Mouse (Mus musculus): Measurements from ENCODE around the gene Hoxa9. TPM values are rescaled to one million over a fixed set of nuclear protein-coding genes. Genes with fewer than 3 reads are reported as not detected.

Gene Hoxa9
- polyA plus RNA-seq, 1 experiment, result 0.10 TPM

GRCm38 (mm10) chr6:52208072-52208867 is 22.6 kb downstream of the Hoxa9 start, which contains the start of gene Hoxa6:
Hoxa6 (minus strand) TSS chr6:52208722.
- no peak for DNase-seq (ENCODE audit: low read depth, low spot score)
- WGBS, result 11% methylated on average over 47 of the region's 47 CpGs

- DNase-seq (ENCODE audit: low read depth, low spot score), result no peak
Observed at GRCm38 (mm10) chr6:52207684-52207976, 23.3 kb downstream of the Hoxa9 start.

- DNase-seq (ENCODE audit: low read depth, low spot score), result no peak
- 48% methylated on average over 4 of the region's 4 CpGs for WGBS
Observed at GRCm38 (mm10) chr6:52206882-52207683, 23.8 kb downstream of the Hoxa9 start.

- no peak for DNase-seq (ENCODE audit: low read depth, low spot score)
- 48% methylated on average over 55 of the region's 55 CpGs for WGBS
Observed at GRCm38 (mm10) chr6:52205638-52206621, 25.0 kb downstream of the Hoxa9 start.

- WGBS, result 51% methylated on average over 14 of the region's 14 CpGs
- DNase-seq (ENCODE audit: low read depth, low spot score), result no peak
Observed at GRCm38 (mm10) chr6:52205221-52205620, 25.7 kb downstream of the Hoxa9 start.

- WGBS, result 11% methylated on average over 65 of the region's 65 CpGs
- no peak for DNase-seq (ENCODE audit: low read depth, low spot score)
Observed at GRCm38 (mm10) chr6:52204050-52204752, 26.7 kb downstream of the Hoxa9 start, which contains the start of gene Hoxa5. Hoxa5 (minus strand) TSS chr6:52204587.

GRCm38 (mm10) chr6:52203371-52204049 is 27.4 kb downstream of the Hoxa9 start:
- no peak for DNase-seq (ENCODE audit: low read depth, low spot score)
- WGBS, result 21% methylated on average over 46 of the region's 46 CpGs

GRCm38 (mm10) chr6:52203121-52203370 is 27.8 kb downstream of the Hoxa9 start:
- no peak for DNase-seq (ENCODE audit: low read depth, low spot score)
- 24% methylated on average over 10 of the region's 10 CpGs for WGBS

- WGBS, result 38% methylated on average over 22 of the region's 22 CpGs
- DNase-seq (ENCODE audit: low read depth, low spot score), result no peak
Observed at GRCm38 (mm10) chr6:52202362-52203120, 28.3 kb downstream of the Hoxa9 start.

GRCm38 (mm10) chr6:52201269-52201668 is 29.6 kb downstream of the Hoxa9 start:
- whole genome bisulfite sequencing, result 34% methylated on average over 1 of the region's 1 CpGs
- DNase-seq (ENCODE audit: low read depth, low spot score), result no peak

GRCm38 (mm10) chr6:52200751-52201250 is 30.1 kb downstream of the Hoxa9 start:
- 33% methylated on average over 10 of the region's 10 CpGs for WGBS
- DNase-seq (ENCODE audit: low read depth, low spot score), result peak; percentile 93

GRCm38 (mm10) chr6:52200073-52200750 is 30.7 kb downstream of the Hoxa9 start:
- DNase-seq (ENCODE audit: low read depth, low spot score), result no peak
- WGBS, result 27% methylated on average over 30 of the region's 30 CpGs

GRCm38 (mm10) chr6:52197271-52197670 is 33.6 kb downstream of the Hoxa9 start:
- DNase-seq (ENCODE audit: low read depth, low spot score), result no peak

GRCm38 (mm10) chr6:52196811-52197210 is 34.1 kb downstream of the Hoxa9 start:
- no peak for DNase-seq (ENCODE audit: low read depth, low spot score)
- WGBS, result 47% methylated on average over 9 of the region's 9 CpGs

More at GRCm38 (mm10) chr6:52197271-52197670, 33.6 kb downstream of the Hoxa9 start:
- 13% methylated on average over 10 of the region's 10 CpGs for WGBS

GRCm38 (mm10) chr6:52194690-52195089 is 36.2 kb downstream of the Hoxa9 start:
- 35% methylated on average over 10 of the region's 10 CpGs for WGBS
- DNase-seq (ENCODE audit: low read depth, low spot score), result no peak

GRCm38 (mm10) chr6:52191860-52192550 is 38.9 kb downstream of the Hoxa9 start:
- no peak for DNase-seq (ENCODE audit: low read depth, low spot score)
- 1% methylated on average over 54 of the region's 55 CpGs for WGBS

Measured in large intestine, adult 2 months (tissue).